Mouse (Mus musculus) ovary, postnatal 36 days (tissue): ENCODE measurements around the gene Mrtfa.
"Not testable (repeated sequence)": the region's sequence is repeated elsewhere in the genome, so short reads cannot be mapped to it uniquely, and the experiment has no call there.

Experiments
- DNase-seq: peaks from one replicate; pipeline ENCODE4 v3.0.0; 2022; ENCODE audit warnings: low spot score, mixed read lengths

The Mrtfa gene

GRCm38 (mm10) chr15:81190630-81191178, at the start of gene Mrtfa:
Gene Mrtfa (minus strand): TSS chr15:81190757.
- peak; percentile 99 for DNase-seq

GRCm38 (mm10) chr15:81239794-81240343, 49.3 kb upstream of the Mrtfa start:
- DNase-seq, result no peak

GRCm38 (mm10) chr15:81239261-81239660, 48.7 kb upstream of the Mrtfa start:
- peak; percentile 49 for DNase-seq

GRCm38 (mm10) chr15:81237471-81237870, 46.9 kb upstream of the Mrtfa start:
- DNase-seq, result no peak

GRCm38 (mm10) chr15:81236062-81236461, 45.5 kb upstream of the Mrtfa start:
- DNase-seq, result no peak

- peak; percentile 55 for DNase-seq
Observed at GRCm38 (mm10) chr15:81235086-81235920, 44.7 kb upstream of the Mrtfa start, which contains the start of gene Mchr1. Gene Mchr1 (plus strand): TSS chr15:81235499.

- no peak for DNase-seq
Observed at GRCm38 (mm10) chr15:81231325-81231724, 40.8 kb upstream of the Mrtfa start.

GRCm38 (mm10) chr15:81229791-81230190, 39.2 kb upstream of the Mrtfa start:
- no peak for DNase-seq

GRCm38 (mm10) chr15:81228258-81228657, 37.7 kb upstream of the Mrtfa start:
- DNase-seq, result no peak

GRCm38 (mm10) chr15:81227275-81227674, 36.7 kb upstream of the Mrtfa start:
- DNase-seq, result no peak

GRCm38 (mm10) chr15:81226796-81227195, 36.2 kb upstream of the Mrtfa start:
- DNase-seq, result no peak

GRCm38 (mm10) chr15:81225732-81226131, 35.2 kb upstream of the Mrtfa start:
- no peak for DNase-seq

- DNase-seq, result no peak
Observed at GRCm38 (mm10) chr15:81225016-81225415, 34.5 kb upstream of the Mrtfa start.

- no peak for DNase-seq
Observed at GRCm38 (mm10) chr15:81221446-81221845, 30.9 kb upstream of the Mrtfa start.

GRCm38 (mm10) chr15:81220051-81220450, 29.5 kb upstream of the Mrtfa start:
- DNase-seq, result not testable (repeated sequence)

GRCm38 (mm10) chr15:81219054-81219453, 28.5 kb upstream of the Mrtfa start:
- no peak for DNase-seq

- DNase-seq, result no peak
Observed at GRCm38 (mm10) chr15:81216906-81217653, 26.5 kb upstream of the Mrtfa start.

GRCm38 (mm10) chr15:81212976-81213375, 22.4 kb upstream of the Mrtfa start:
- peak; percentile 55 for DNase-seq

GRCm38 (mm10) chr15:81210496-81210895, 19.9 kb upstream of the Mrtfa start:
- no peak for DNase-seq

- DNase-seq, result no peak
Observed at GRCm38 (mm10) chr15:81202462-81202861, 11.9 kb upstream of the Mrtfa start.

- DNase-seq, result peak; percentile 28
Observed at GRCm38 (mm10) chr15:81199372-81199959, 8.9 kb upstream of the Mrtfa start.

GRCm38 (mm10) chr15:81198447-81198846, 7.9 kb upstream of the Mrtfa start:
- no peak for DNase-seq
